Mouse (Mus musculus) kidney, embryonic 15.5 days (tissue): Measurements from ENCODE around the gene Rdh5. TPM values are rescaled to one million over a fixed set of nuclear protein-coding genes. Genes with fewer than 3 reads are reported as not detected.
A peak's percentile ranks its signal among the peaks of the same experiment; 100 is the strongest.

ENCODE experiments used
- ATAC-seq: fragments of 200-750 bp; cut with Nextera tagmentation; replicated peaks from 2 replicates; pipeline ENCODE4 v1.8.0; 2017; ENCODE audit warnings: moderate TSS enrichment; ENCODE audit not compliant: low FRiP score
- H3K27ac ChIP-seq: fragments of 300-500 bp; sonication (generic); 2 replicates; pipeline ENCODE4 v1.5.1; 2015; ENCODE audit warnings: mild to moderate bottlenecking, inconsistent platforms
- H3K27me3 ChIP-seq: fragments of 300-500 bp; sonication (generic); 2 replicates; pipeline ENCODE4 v1.6.1; 2015; ENCODE audit warnings: inconsistent platforms
- H3K36me3 ChIP-seq: fragments of 300-500 bp; sonication (generic); 2 replicates; pipeline ENCODE4 v1.6.1; 2015; ENCODE audit warnings: inconsistent platforms
- H3K4me1 ChIP-seq: fragments of 300-500 bp; sonication (generic); 2 replicates; pipeline ENCODE4 v1.6.1; 2015; ENCODE audit warnings: inconsistent platforms
- H3K4me2 ChIP-seq: fragments of 300-500 bp; sonication (generic); 2 replicates; pipeline ENCODE4 v1.6.1; 2015; ENCODE audit warnings: moderate library complexity, mild to moderate bottlenecking, inconsistent platforms
- H3K4me3 ChIP-seq: fragments of 300-500 bp; sonication (generic); replicated peaks from 2 replicates; pipeline ENCODE4 v1.5.1; 2015; ENCODE audit warnings: mild to moderate bottlenecking, inconsistent platforms
- H3K9ac ChIP-seq: fragments of 300-500 bp; sonication (generic); 2 replicates; pipeline ENCODE4 v1.6.1; 2015; ENCODE audit warnings: mild to moderate bottlenecking, inconsistent platforms
- H3K9me3 ChIP-seq: fragments of 300-500 bp; sonication (generic); replicated peaks from 2 replicates; pipeline ENCODE4 v1.6.1; 2016; ENCODE audit warnings: inconsistent platforms
- WGBS: fragments of 180-500 bp; shearing (Covaris S2); methylation state at CpG from one replicate; pipeline ENCODE4 v1.1.7; 2015; ENCODE audit warnings: mixed read lengths; 5-methylcytosine and 5-hydroxymethylcytosine counted together
- polyA plus RNA-seq: library from polyadenylated mRNA; unstranded; fragments of >200 nt; fragmentation: Nextera tagmentation; extraction: Ambion mirVana; gene quantifications from 2 replicates; pipeline ENCODE4 v1.2.1, GENCODE M21; 2015

The Rdh5 gene
- polyA plus RNA-seq, 1 experiment from 2014 or later = 18.8 TPM

DNA sequence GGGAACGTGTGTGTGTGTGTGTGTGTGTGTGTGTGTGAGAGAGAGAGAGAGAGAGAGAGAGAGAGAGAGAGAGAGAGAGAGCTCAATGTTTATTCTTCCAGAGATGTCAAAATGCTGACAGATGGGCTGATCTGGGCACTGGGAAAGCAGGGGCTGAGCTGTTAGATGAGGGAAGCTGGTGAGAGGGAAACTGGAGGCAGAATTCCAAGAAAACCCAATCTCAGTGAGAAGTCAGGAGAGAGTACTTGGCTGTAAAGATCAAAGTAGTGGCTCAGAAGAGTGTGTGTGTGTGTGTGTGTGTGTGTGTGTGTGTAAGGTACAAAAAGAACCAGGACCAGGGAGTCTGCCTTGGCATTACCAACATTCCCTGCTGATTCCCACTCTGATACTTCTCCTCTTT, 25.2 kb downstream of the Rdh5 start:
- 8% methylated on average over 1 of the region's 1 CpGs for WGBS
- Histone ChIP-seq H3K27me3 (peaks cover 32% of the 10 kb centered on the region), H3K4me2 (no peak overlapping the region), H3K36me3 (no peaks in the 10 kb centered on the region), H3K9ac (no peak overlapping the region), H3K4me1 (peaks cover 21% of the 10 kb centered on the region), H3K9me3 (no peaks in the 10 kb centered on the region), H3K4me3 (no peak overlapping the region), H3K27ac (no peak overlapping the region)
- no peak for ATAC-seq

- no peak for ATAC-seq
- H3K4me1 ChIP-seq = peaks cover 25% of the 10 kb centered on the region
- peaks cover 35% of the 10 kb centered on the region for H3K27me3 ChIP-seq
- H3K9me3 ChIP-seq = no peaks in the 10 kb centered on the region
- H3K9ac ChIP-seq = no peak overlapping the region
- H3K4me3 ChIP-seq = no peak overlapping the region
- WGBS = 58% methylated on average over 1 of the region's 1 CpGs
- no peaks in the 10 kb centered on the region for H3K36me3 ChIP-seq
- no peak overlapping the region for H3K4me2 ChIP-seq
- H3K27ac ChIP-seq = no peak overlapping the region
These were observed 25.9 kb downstream of the Rdh5 start for GRCm38 (mm10) chr10:128896807-128897206.

DNA sequence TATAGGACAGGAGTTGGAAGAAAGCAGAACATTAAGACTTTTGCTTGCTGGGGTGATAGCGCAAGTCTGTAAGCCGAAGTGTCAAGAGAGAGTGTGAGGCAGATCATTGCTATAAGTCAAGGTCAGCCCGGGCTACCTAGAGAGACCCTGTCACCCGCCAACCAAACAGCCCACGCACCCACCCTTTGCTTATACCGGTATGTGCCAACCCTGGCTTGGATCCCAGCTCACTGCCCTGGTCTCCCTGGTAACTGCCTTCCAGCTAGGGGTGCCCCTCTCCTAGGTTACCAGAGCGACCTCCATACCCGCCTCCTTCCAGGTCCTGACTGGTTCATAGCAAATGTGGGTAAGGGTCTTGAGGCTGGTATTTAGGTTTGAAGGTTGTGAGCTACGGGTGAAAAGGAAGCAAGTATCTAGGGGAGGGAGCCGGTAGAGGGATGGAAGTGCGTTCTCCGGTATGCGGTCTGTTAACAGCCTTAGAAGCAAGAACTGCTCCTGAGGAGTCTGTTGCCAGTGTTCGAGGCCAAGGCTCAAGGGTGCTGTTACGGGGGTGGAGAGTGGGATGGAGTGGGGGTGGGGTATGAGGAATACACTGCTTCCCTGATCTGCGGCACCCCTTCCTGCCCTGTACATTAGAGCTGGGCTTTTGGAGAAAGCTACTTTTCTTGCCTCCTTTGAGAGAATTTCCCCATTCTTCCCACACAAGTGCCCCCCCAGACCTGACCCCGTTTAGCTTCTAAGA, 26.6 kb downstream of the Rdh5 start:
- peak overlapping the region; percentile 41 for H3K4me2 ChIP-seq
- H3K36me3 ChIP-seq = no peaks in the 10 kb centered on the region
- H3K9ac ChIP-seq = no peak overlapping the region
- ATAC-seq = no peak
- WGBS = 6% methylated on average over 17 of the region's 17 CpGs
- peak overlapping the region; percentile 10 for H3K4me3 ChIP-seq
- no peak overlapping the region for H3K27ac ChIP-seq
- H3K9me3 ChIP-seq = no peaks in the 10 kb centered on the region
- H3K4me1 ChIP-seq = peaks cover 25% of the 10 kb centered on the region
- H3K27me3 ChIP-seq = peaks cover 35% of the 10 kb centered on the region

- H3K4me3 ChIP-seq = peak overlapping the region; percentile 10; the same call in 1 of the 2 replicates
- ATAC-seq = no peak
- peaks cover 35% of the 10 kb centered on the region for H3K27me3 ChIP-seq
- no peaks in the 10 kb centered on the region for H3K9me3 ChIP-seq
- H3K4me1 ChIP-seq = peaks cover 30% of the 10 kb centered on the region
- no peak overlapping the region for H3K27ac ChIP-seq
- H3K4me2 ChIP-seq = peak overlapping the region; percentile 41
- no peak overlapping the region for H3K9ac ChIP-seq
- H3K36me3 ChIP-seq = no peaks in the 10 kb centered on the region
- WGBS = 0% methylated on average over 9 of the region's 9 CpGs
These were observed 27.3 kb downstream of the Rdh5 start for GRCm38 (mm10) chr10:128895437-128895836.

- Histone ChIP-seq H3K36me3 (peaks cover 9% of the 10 kb centered on the region), H3K27ac (peak overlapping the region; percentile 95), H3K27me3 (peaks cover 35% of the 10 kb centered on the region), H3K4me2 (peak overlapping the region; percentile 90), H3K4me3 (peak overlapping the region; percentile 81), H3K9ac (peak overlapping the region; percentile 90), H3K4me1 (peaks cover 49% of the 10 kb centered on the region), H3K9me3 (no peaks in the 10 kb centered on the region)
- no peak for ATAC-seq
- WGBS = 3% methylated on average over 9 of the region's 9 CpGs
These were observed 30.4 kb downstream of the Rdh5 start for GRCm38 (mm10) chr10:128892246-128892645.

DNA sequence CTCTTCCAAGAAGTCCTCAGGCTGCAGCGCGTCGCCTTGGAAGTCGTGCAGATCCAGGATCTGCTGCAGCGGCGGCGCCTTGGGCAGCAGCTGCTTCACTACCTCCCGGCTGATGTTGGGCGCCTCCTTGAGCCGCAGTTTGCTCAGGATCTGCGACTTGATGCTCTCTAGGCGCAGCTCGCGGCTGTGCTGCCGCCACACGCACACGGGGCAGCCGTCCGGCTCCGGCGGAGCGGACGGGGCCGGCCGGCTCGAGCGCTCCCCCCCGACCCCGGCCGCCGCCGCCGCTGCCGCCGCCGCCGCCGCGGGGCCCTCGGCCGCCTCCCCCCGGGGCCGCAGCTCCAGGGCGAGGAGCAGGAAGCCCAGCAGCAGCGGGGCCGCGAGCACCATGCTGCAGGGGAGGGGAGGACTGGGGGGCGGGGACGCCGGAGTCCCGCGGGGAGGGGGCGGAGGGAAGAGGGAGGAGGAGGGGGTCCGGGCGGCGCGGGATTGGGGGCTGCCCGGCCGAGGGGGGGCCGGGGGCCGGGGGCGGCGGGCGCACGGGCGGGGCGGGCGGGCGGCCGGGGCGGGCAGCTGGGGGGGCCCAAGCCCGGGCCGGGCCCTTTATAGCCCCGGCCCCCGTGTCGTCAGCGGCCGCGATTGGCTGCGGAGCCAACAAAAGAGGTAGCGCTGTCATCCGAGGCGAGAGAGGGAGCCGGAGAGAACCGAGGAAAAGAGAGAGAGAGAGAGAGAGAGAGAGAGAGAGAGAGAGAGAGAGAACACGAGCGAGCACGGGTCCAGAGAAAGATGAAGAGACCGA, 31.2 kb downstream of the Rdh5 start, which contains the start of gene Gdf11:
TSS of gene Gdf11 (minus strand) at position 423 of the 799 bp plus-strand sequence.
- 0% methylated on average over 39 of the region's 89 CpGs for WGBS

DNA sequence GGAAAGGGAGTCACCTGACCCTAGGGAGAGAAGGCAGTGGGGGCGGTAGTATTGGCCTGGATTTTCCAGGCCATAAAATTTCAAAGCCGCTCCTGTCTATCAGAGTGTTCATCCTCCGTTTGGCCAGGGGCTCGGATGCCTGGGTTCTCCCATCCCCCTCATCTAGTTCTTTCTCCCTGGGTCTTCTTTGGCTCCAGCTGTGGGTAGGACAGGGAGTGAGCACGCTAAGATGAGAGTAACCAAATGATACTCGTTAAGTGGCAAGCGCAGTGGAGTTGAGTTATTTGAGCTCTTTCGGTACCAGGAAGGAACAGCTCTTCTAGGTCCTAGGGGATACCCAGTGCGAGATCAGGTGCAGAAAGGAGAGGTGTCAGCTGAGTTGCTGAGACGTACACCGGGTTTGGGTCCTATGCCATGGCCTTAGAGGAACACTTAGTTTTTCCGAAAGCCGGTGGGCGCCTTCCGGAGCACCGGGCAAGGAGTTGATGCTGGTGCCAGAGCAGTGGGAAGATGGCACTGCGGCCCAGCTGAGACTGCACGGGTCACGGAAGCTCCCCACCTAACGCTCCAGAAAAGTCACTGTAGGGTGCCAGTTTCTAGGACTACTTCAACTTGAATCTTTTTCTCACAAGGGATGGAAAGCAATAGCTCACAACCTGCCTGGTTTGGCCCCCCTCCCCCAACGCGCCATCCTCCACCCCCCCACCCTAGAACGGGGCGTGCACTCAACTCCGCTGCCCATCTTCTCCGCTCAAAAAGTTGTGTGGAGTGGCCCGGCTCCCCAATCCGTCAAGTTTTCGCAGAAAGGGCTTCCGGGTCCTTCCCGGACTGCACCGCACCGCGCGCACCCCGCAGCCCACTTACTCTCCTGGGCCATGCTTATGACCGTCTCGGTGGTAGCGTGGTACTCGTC, 32.0 kb downstream of the Rdh5 start:
- WGBS = 1% methylated on average over 39 of the region's 40 CpGs
- ATAC-seq = no peak
- H3K36me3 ChIP-seq = peaks cover 22% of the 10 kb centered on the region

More for the DNA sequence above, 31.2 kb downstream of the Rdh5 start, which contains the start of gene Gdf11:
- peaks cover 15% of the 10 kb centered on the region for H3K36me3 ChIP-seq
- peak within 1 kb of the TSS; percentile 90 for H3K4me2 ChIP-seq
- peak within 1 kb of the TSS; percentile 90 for H3K9ac ChIP-seq
- peaks cover 54% of the 10 kb centered on the region for H3K4me1 ChIP-seq
- peak within 1 kb of the TSS; percentile 81 for H3K4me3 ChIP-seq
- ATAC-seq = peak; percentile 80
- peaks cover 28% of the 10 kb centered on the region for H3K27me3 ChIP-seq
- H3K9me3 ChIP-seq = no peaks in the 10 kb centered on the region
- peak within 1 kb of the TSS; percentile 95 for H3K27ac ChIP-seq

DNA sequence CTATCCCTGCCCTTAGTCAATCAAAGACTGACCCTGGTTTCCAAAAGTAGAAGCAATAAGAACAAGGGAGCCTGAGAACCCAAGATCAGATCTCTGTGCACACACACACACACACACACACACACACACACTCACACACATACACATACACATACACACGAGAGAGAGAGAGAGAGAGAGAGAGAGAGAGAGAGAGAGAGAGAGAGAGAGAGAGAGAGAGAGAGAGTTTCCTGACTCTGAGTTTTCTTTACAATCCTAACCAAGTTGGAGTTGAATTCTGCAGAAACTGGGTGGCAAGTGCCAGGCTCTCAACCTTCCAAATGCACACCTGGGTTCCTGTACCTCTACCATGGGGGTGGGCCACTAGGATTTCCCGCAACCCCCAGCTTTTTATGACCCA, 32.8 kb downstream of the Rdh5 start:
- 0% methylated on average over 1 of the region's 2 CpGs for WGBS
- ATAC-seq = no peak
- Histone ChIP-seq H3K27me3 (peaks cover 19% of the 10 kb centered on the region), H3K36me3 (peaks cover 30% of the 10 kb centered on the region), H3K4me2 (peak overlapping the region; percentile 90), H3K27ac (peak overlapping the region; percentile 95), H3K4me3 (peak overlapping the region; percentile 81), H3K4me1 (peaks cover 48% of the 10 kb centered on the region), H3K9ac (peak overlapping the region; percentile 90; the same call in 1 of the 2 replicates), H3K9me3 (no peaks in the 10 kb centered on the region)

More for the DNA sequence above, 32.0 kb downstream of the Rdh5 start:
- Histone ChIP-seq H3K4me2 (peak overlapping the region; percentile 90), H3K4me3 (peak overlapping the region; percentile 81), H3K27ac (peak overlapping the region; percentile 95), H3K4me1 (peaks cover 52% of the 10 kb centered on the region), H3K9ac (peak overlapping the region; percentile 90), H3K27me3 (peaks cover 20% of the 10 kb centered on the region), H3K9me3 (no peaks in the 10 kb centered on the region)

GRCm38 (mm10) chr10:128888941-128889827, 33.5 kb downstream of the Rdh5 start:
- Histone ChIP-seq H3K36me3 (peaks cover 37% of the 10 kb centered on the region), H3K27ac (peak overlapping the region; percentile 95), H3K4me1 (peaks cover 48% of the 10 kb centered on the region), H3K9ac (peak overlapping the region; percentile 36), H3K4me2 (peak overlapping the region; percentile 90), H3K27me3 (peaks cover 15% of the 10 kb centered on the region), H3K9me3 (no peaks in the 10 kb centered on the region), H3K4me3 (peak overlapping the region; percentile 81)
- peak; percentile 61 for ATAC-seq
- 0% methylated on average over 5 of the region's 7 CpGs for WGBS

- Histone ChIP-seq H3K9ac (no peak overlapping the region), H3K27me3 (no peaks in the 10 kb centered on the region), H3K4me2 (no peak overlapping the region), H3K4me3 (no peak overlapping the region), H3K36me3 (peaks cover 66% of the 10 kb centered on the region), H3K4me1 (peaks cover 17% of the 10 kb centered on the region; the same call in 1 of the 2 replicates), H3K27ac (no peak overlapping the region), H3K9me3 (no peaks in the 10 kb centered on the region)
- no peak; the same call in 1 of the 2 replicates for ATAC-seq
- 86% methylated on average over 5 of the region's 5 CpGs for WGBS
These were observed 40.6 kb downstream of the Rdh5 start for GRCm38 (mm10) chr10:128882067-128882466.
